Mouse (Mus musculus) small intestine, adult 2 months (tissue): ENCODE data around the gene Fut11. TPM values are rescaled to one million over a fixed set of nuclear protein-coding genes. Genes with fewer than 3 reads are reported as not detected.

Experiments used
- H3K27ac ChIP-seq: fragments of 200-500 bp; 2 replicates; pipeline ENCODE4 v1.5.1; 2012; ENCODE audit warnings: low read depth, low read length, control low read depth, inconsistent platforms; ENCODE audit not compliant: insufficient read depth
- H3K27me3 ChIP-seq: fragments of 200-500 bp; 2 replicates; pipeline ENCODE4 v1.6.1; 2012; ENCODE audit warnings: mild to moderate bottlenecking, moderate library complexity, low read length, inconsistent platforms; ENCODE audit not compliant: control insufficient read depth, insufficient read depth
- H3K36me3 ChIP-seq: fragments of 200-500 bp; 2 replicates; pipeline ENCODE4 v1.6.1; 2012; ENCODE audit warnings: mild to moderate bottlenecking, low read length, control low read depth, inconsistent platforms; ENCODE audit not compliant: control insufficient read depth, insufficient read depth
- H3K4me1 ChIP-seq: fragments of 200-500 bp; 2 replicates; pipeline ENCODE4 v1.6.1; 2012; ENCODE audit warnings: low read length, inconsistent platforms, mixed read lengths; ENCODE audit not compliant: control insufficient read depth, insufficient read depth, insufficient read length
- H3K4me3 ChIP-seq: fragments of 200-500 bp; 2 replicates; pipeline ENCODE4 v1.5.1; 2012; ENCODE audit warnings: low read depth, mild to moderate bottlenecking, control low read depth, inconsistent platforms, low read length, moderate library complexity
- CTCF ChIP-seq: fragments of 200-500 bp; IDR thresholded peaks from 2 replicates; pipeline ENCODE4 v1.5.1; 2012; ENCODE audit warnings: low read depth, mild to moderate bottlenecking, control low read depth, inconsistent platforms, low read length, moderate library complexity, mixed read lengths; ENCODE audit not compliant: insufficient replicate concordance, insufficient read length; ENCODE audit errors: extremely low read depth
- POLR2A ChIP-seq: fragments of 200-500 bp; IDR thresholded peaks from 2 replicates; pipeline ENCODE4 v1.6.1; 2012; ENCODE audit warnings: low read depth, mild to moderate bottlenecking, control low read depth, inconsistent platforms, low read length, moderate library complexity
- WGBS: fragments of 180-500 bp; shearing (Covaris S2); methylation state at CpG from one replicate; pipeline ENCODE4 v1.1.7; 2018; 5-methylcytosine and 5-hydroxymethylcytosine counted together
- polyA plus RNA-seq: library from polyadenylated mRNA; depleted of rRNA; stranded (reverse); fragments of >200 nt; gene quantifications from 2 replicates; pipeline ENCODE4 v1.2.3, GENCODE M21; 2012

Gene Fut11
- polyA plus RNA-seq, 1 experiment = 13.7 TPM

- peaks cover 60% of the 10 kb centered on the region for H3K36me3 ChIP-seq
- no peak for TF ChIP-seq POLR2A
- no peak for TF ChIP-seq CTCF
- H3K4me1 ChIP-seq = peaks cover 17% of the 10 kb centered on the region; the same call in 1 of the 2 replicates
- no peak overlapping the region for H3K4me3 ChIP-seq
- H3K27me3 ChIP-seq = no peaks in the 10 kb centered on the region
- WGBS = 72% methylated on average over 4 of the region's 4 CpGs
- H3K27ac ChIP-seq = no peak overlapping the region
These were observed 16.9 kb upstream of the Fut11 start for GRCm38 (mm10) chr14:20677906-20678305.

GRCm38 (mm10) chr14:20681742-20682141 lies 13.0 kb upstream of the Fut11 start:
- H3K4me3 ChIP-seq = no peak overlapping the region
- no peaks in the 10 kb centered on the region for H3K27me3 ChIP-seq
- peak overlapping the region; percentile 25 for H3K27ac ChIP-seq
- WGBS = 75% methylated on average over 2 of the region's 2 CpGs
- peaks cover 88% of the 10 kb centered on the region for H3K36me3 ChIP-seq
- TF ChIP-seq POLR2A (no peak), CTCF (no peak)
- H3K4me1 ChIP-seq = peaks cover 8% of the 10 kb centered on the region; the same call in 1 of the 2 replicates

- H3K4me1 ChIP-seq = peaks cover 7% of the 10 kb centered on the region; the same call in 1 of the 2 replicates
- H3K4me3 ChIP-seq = no peak overlapping the region
- TF ChIP-seq POLR2A (no peak), CTCF (no peak)
- H3K27ac ChIP-seq = peak overlapping the region; percentile 25; the same call in 1 of the 2 replicates
- 25% methylated on average over 3 of the region's 3 CpGs for WGBS
- peaks cover 91% of the 10 kb centered on the region for H3K36me3 ChIP-seq
- H3K27me3 ChIP-seq = no peaks in the 10 kb centered on the region
These were observed 12.3 kb upstream of the Fut11 start for GRCm38 (mm10) chr14:20682498-20682897.

- 93% methylated on average over 3 of the region's 3 CpGs for WGBS
- TF ChIP-seq CTCF (no peak), POLR2A (no peak)
- H3K27me3 ChIP-seq = no peaks in the 10 kb centered on the region
- H3K4me1 ChIP-seq = peaks cover 6% of the 10 kb centered on the region; the same call in 1 of the 2 replicates
- H3K4me3 ChIP-seq = no peak overlapping the region
- no peak overlapping the region for H3K27ac ChIP-seq
- H3K36me3 ChIP-seq = peaks cover 93% of the 10 kb centered on the region
These were observed 8.2 kb upstream of the Fut11 start for GRCm38 (mm10) chr14:20686576-20686975.

- Histone ChIP-seq H3K4me1 (no peaks in the 10 kb centered on the region), H3K4me3 (no peak overlapping the region), H3K27me3 (no peaks in the 10 kb centered on the region), H3K27ac (no peak overlapping the region), H3K36me3 (peaks cover 91% of the 10 kb centered on the region)
- WGBS = 84% methylated on average over 2 of the region's 2 CpGs
- TF ChIP-seq POLR2A (no peak), CTCF (no peak)
These were observed 5.8 kb upstream of the Fut11 start for GRCm38 (mm10) chr14:20689009-20689408.

GRCm38 (mm10) chr14:20691772-20692171 lies 3.0 kb upstream of the Fut11 start:
- H3K36me3 ChIP-seq = peaks cover 67% of the 10 kb centered on the region
- H3K4me1 ChIP-seq = peaks cover 9% of the 10 kb centered on the region
- TF ChIP-seq POLR2A (no peak), CTCF (no peak)
- WGBS = 93% methylated on average over 6 of the region's 6 CpGs
- H3K27ac ChIP-seq = no peak overlapping the region
- no peaks in the 10 kb centered on the region for H3K27me3 ChIP-seq
- no peak overlapping the region for H3K4me3 ChIP-seq

- peaks cover 50% of the 10 kb centered on the region for H3K36me3 ChIP-seq
- 90% methylated on average over 10 of the region's 10 CpGs for WGBS
- TF ChIP-seq POLR2A (no peak), CTCF (no peak)
These were observed 1.1 kb upstream of the Fut11 start for GRCm38 (mm10) chr14:20693589-20694101.

More at GRCm38 (mm10) chr14:20693589-20694101, 1.1 kb upstream of the Fut11 start:
- H3K4me3 ChIP-seq = no peak overlapping the region
- peaks cover 9% of the 10 kb centered on the region for H3K4me1 ChIP-seq
- no peaks in the 10 kb centered on the region for H3K27me3 ChIP-seq
- H3K27ac ChIP-seq = no peak overlapping the region
